Mouse (Mus musculus) forebrain, postnatal 0 days (tissue): ENCODE measurements around the gene Lrp2. TPM values are rescaled to one million over a fixed set of nuclear protein-coding genes. Genes with fewer than 3 reads are reported as not detected.

Source experiments
- ATAC-seq: fragments of 200-750 bp; cut with Nextera tagmentation; 2 replicates; pipeline ENCODE4 v1.8.0; 2017; ENCODE audit warnings: mild to moderate bottlenecking, moderate library complexity
- DNase-seq: peaks from one replicate; pipeline ENCODE4 v3.0.0-alpha.2; 2015
- H3K27ac ChIP-seq: fragments of 300-500 bp; sonication (generic); 2 replicates; pipeline ENCODE4 v1.5.1; 2014; ENCODE audit warnings: low read depth, mild to moderate bottlenecking, antibody characterized with exemption, low read length, moderate library complexity, mixed read lengths
- H3K27me3 ChIP-seq: fragments of 300-500 bp; sonication (generic); 2 replicates; pipeline ENCODE4 v1.6.1; 2014; ENCODE audit warnings: mild to moderate bottlenecking, low read length, mixed read lengths; ENCODE audit not compliant: insufficient read depth
- H3K36me3 ChIP-seq: fragments of 300-500 bp; sonication (generic); 2 replicates; pipeline ENCODE4 v1.6.1; 2014; ENCODE audit warnings: mild to moderate bottlenecking, moderate library complexity; ENCODE audit not compliant: insufficient read depth
- H3K4me1 ChIP-seq: fragments of 300-500 bp; sonication (generic); 2 replicates; pipeline ENCODE4 v1.6.1; 2014; ENCODE audit warnings: antibody characterized with exemption; ENCODE audit not compliant: insufficient read depth
- H3K4me2 ChIP-seq: fragments of 300-500 bp; sonication (generic); 2 replicates; pipeline ENCODE4 v1.6.1; 2014; ENCODE audit warnings: low read depth, mild to moderate bottlenecking, moderate library complexity
- H3K4me3 ChIP-seq: fragments of 300-500 bp; sonication (generic); 2 replicates; pipeline ENCODE4 v1.5.1; 2014; ENCODE audit warnings: low read depth, low read length, mixed read lengths
- H3K9ac ChIP-seq: fragments of 300-500 bp; sonication (generic); 2 replicates; pipeline ENCODE4 v1.6.1; 2014; ENCODE audit warnings: mild to moderate bottlenecking
- H3K9me3 ChIP-seq: fragments of 300-500 bp; sonication (generic); 2 replicates; pipeline ENCODE4 v1.6.1; 2016; ENCODE audit warnings: low read length
- CTCF ChIP-seq: sonication (generic); IDR thresholded peaks from 2 replicates; pipeline ENCODE4 v1.5.1; 2016; ENCODE audit warnings: antibody characterized with exemption, control low read depth, low read depth
- WGBS: fragments of 180-500 bp; shearing (Covaris S2); extraction: QIAGEN DNeasy Blood & Tissue Kit; methylation state at CpG from one replicate; pipeline ENCODE4 v1.1.7; 2014; 5-methylcytosine and 5-hydroxymethylcytosine counted together
- polyA plus RNA-seq: library from polyadenylated mRNA; unstranded; fragments of >200 nt; fragmentation: Nextera tagmentation; extraction: Ambion mirVana; gene quantifications from 2 replicates; pipeline ENCODE4 v1.2.1, GENCODE M21; 2015
- total RNA-seq: library from RNA; depleted of rRNA; stranded (reverse); fragments of >200 nt; gene quantifications from 2 replicates; pipeline ENCODE4 v1.2.3, GENCODE M21; 2014

Gene Lrp2
- total and polyA plus RNA-seq, 2 experiments from 2014 or later, result 0.15 to 1.3 TPM

GRCm38 (mm10) chr2:69448581-69448980 is 137.3 kb downstream of the Lrp2 start:
- WGBS, result 85% methylated on average over 4 of the region's 4 CpGs
- H3K4me1 ChIP-seq, result no peaks in the 10 kb centered on the region
- DNase-seq (no peak), ATAC-seq (no peak)
- H3K27me3 ChIP-seq, result no peaks in the 10 kb centered on the region
- no peaks in the 10 kb centered on the region for H3K9me3 ChIP-seq
- H3K9ac ChIP-seq, result no peak overlapping the region
- H3K4me2 ChIP-seq, result no peak overlapping the region
- no peak overlapping the region for H3K27ac ChIP-seq
- TF ChIP-seq CTCF, result no peak
- H3K4me3 ChIP-seq, result no peak overlapping the region
- H3K36me3 ChIP-seq, result no peaks in the 10 kb centered on the region

DNA sequence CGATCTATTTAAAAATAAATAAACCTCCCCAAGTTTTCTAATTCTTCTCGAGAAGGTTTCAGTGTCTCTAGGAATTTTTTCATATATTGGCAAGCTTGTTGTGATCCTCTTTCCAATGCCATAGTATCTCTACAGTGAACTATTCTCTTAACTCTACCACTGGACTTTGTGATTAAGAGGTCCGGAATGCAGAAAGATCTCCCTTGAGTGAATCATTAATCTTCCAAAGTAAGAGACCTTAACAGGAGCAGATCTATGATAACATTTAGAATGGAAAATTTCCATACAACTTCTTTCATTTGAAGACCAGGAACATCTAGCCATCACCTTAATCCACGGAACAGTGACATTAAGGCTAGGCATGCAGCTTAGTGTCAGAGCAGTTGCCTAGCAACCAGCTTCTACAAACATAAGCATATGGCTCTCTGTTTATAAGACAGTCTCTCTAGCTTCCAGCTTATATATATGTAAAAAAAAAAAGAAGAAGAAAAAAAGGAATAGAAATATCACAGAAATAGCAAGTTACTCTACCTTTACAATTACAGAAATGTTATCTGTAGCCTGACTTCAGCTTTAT is 139.9 kb downstream of the Lrp2 start:
- H3K27ac ChIP-seq, result no peak overlapping the region
- H3K9me3 ChIP-seq, result no peaks in the 10 kb centered on the region
- no peak overlapping the region for H3K4me3 ChIP-seq
- no peak for TF ChIP-seq CTCF
- DNase-seq (peak; percentile 61), ATAC-seq (peak; percentile 90)
- no peaks in the 10 kb centered on the region for H3K36me3 ChIP-seq
- 71% methylated on average over 4 of the region's 4 CpGs for WGBS
- no peaks in the 10 kb centered on the region for H3K4me1 ChIP-seq
- no peak overlapping the region for H3K4me2 ChIP-seq
- no peaks in the 10 kb centered on the region for H3K27me3 ChIP-seq
- no peak overlapping the region for H3K9ac ChIP-seq

- DNase-seq, result no peak
- H3K27ac ChIP-seq, result no peak overlapping the region
- 62% methylated on average over 3 of the region's 3 CpGs for WGBS
- no peak overlapping the region for H3K9ac ChIP-seq
- H3K27me3 ChIP-seq, result no peaks in the 10 kb centered on the region
- no peaks in the 10 kb centered on the region for H3K36me3 ChIP-seq
- H3K4me3 ChIP-seq, result no peak overlapping the region
- no peaks in the 10 kb centered on the region for H3K4me1 ChIP-seq
- TF ChIP-seq CTCF, result no peak
- no peaks in the 10 kb centered on the region for H3K9me3 ChIP-seq
- ATAC-seq, result no peak
- H3K4me2 ChIP-seq, result no peak overlapping the region
These were observed 144.2 kb downstream of the Lrp2 start for GRCm38 (mm10) chr2:69441656-69442055.

DNA sequence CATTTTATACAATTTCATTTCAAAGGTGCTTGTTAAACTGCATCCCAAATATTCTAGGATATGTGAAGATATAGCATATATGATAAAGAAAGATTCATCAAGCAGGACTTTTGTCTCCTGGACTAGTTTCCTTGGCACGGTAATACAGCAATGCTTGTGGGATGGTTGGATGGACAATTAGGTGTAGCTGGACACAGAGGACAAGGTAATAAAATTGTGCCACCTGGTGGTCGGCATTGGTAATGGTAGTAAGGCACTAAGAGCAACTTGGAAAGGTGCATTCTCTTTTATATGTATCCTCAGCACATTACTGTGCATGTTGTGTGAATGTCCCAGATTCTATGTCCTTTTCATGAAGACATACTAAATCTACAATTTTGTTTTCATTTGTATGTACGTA is 157.7 kb downstream of the Lrp2 start:
- Histone ChIP-seq H3K4me2 (no peak overlapping the region), H3K36me3 (no peaks in the 10 kb centered on the region), H3K27ac (no peak overlapping the region), H3K9ac (no peak overlapping the region), H3K4me1 (no peaks in the 10 kb centered on the region), H3K4me3 (no peak overlapping the region), H3K9me3 (no peaks in the 10 kb centered on the region), H3K27me3 (no peaks in the 10 kb centered on the region)
- ATAC-seq, result peak; percentile 29; the same call in 1 of the 2 replicates
- peak; percentile 79 for TF ChIP-seq CTCF
- WGBS, result 31% methylated on average over 3 of the region's 3 CpGs
- peak; percentile 74 for DNase-seq

DNA sequence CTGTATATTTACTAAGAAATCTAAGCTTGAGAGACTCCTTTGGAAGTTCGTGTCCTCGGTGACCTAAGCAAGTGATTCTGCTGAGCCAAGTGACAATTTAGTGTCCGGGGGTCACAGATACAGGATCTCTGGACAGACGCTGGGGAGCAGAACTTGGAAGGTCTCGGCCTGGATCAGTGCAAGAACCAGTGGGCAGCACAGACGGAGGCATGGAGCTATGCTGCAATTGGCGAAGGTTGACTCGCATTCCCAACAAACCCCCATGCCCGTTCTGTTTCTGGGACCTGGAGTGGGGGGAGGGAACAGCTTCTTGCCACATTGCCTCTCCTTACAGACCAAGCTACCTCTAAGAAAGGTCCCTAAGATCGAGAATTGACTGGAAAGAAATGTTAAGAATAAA is 158.7 kb downstream of the Lrp2 start:
- Histone ChIP-seq H3K27ac (no peak overlapping the region), H3K4me1 (no peaks in the 10 kb centered on the region), H3K27me3 (no peaks in the 10 kb centered on the region), H3K36me3 (no peaks in the 10 kb centered on the region), H3K4me3 (no peak overlapping the region), H3K4me2 (no peak overlapping the region), H3K9me3 (no peaks in the 10 kb centered on the region), H3K9ac (no peak overlapping the region)
- WGBS, result 91% methylated on average over 10 of the region's 10 CpGs
- ATAC-seq (no peak), DNase-seq (no peak)
- TF ChIP-seq CTCF, result no peak

GRCm38 (mm10) chr2:69426081-69426480 is 159.8 kb downstream of the Lrp2 start:
- no peak for TF ChIP-seq CTCF
- DNase-seq, result no peak
- H3K36me3 ChIP-seq, result no peaks in the 10 kb centered on the region
- H3K27me3 ChIP-seq, result no peaks in the 10 kb centered on the region
- no peak overlapping the region for H3K4me3 ChIP-seq
- no peak for ATAC-seq
- 100% methylated on average over 1 of the region's 1 CpGs for WGBS
- H3K4me2 ChIP-seq, result no peak overlapping the region
- no peak overlapping the region for H3K9ac ChIP-seq
- H3K4me1 ChIP-seq, result no peaks in the 10 kb centered on the region
- no peak overlapping the region for H3K27ac ChIP-seq
- no peaks in the 10 kb centered on the region for H3K9me3 ChIP-seq

DNA sequence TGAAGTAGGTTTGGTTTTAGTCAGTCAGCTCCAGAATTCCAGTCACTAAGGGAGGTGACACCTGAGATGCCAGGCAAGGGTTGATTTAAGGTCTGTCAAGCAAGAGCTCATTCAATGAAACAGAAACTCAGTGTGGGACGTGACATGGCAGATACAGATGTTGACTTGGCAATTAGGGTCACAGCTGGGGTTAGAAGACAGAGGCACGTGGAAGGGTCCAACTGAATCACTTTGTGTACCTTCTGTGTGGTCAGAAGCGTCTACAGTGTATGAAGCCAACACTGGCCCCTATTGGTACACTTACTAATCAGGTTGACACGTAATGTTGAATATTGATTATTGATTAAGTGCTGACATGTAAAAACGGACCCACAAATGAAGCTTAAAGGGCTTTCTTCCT is 161.0 kb downstream of the Lrp2 start:
- H3K27me3 ChIP-seq, result no peaks in the 10 kb centered on the region
- DNase-seq (no peak), ATAC-seq (no peak)
- no peak overlapping the region for H3K27ac ChIP-seq
- no peaks in the 10 kb centered on the region for H3K4me1 ChIP-seq
- no peak overlapping the region for H3K4me2 ChIP-seq
- WGBS, result 79% methylated on average over 5 of the region's 5 CpGs
- H3K9me3 ChIP-seq, result no peaks in the 10 kb centered on the region
- no peak overlapping the region for H3K9ac ChIP-seq
- no peak for TF ChIP-seq CTCF
- no peak overlapping the region for H3K4me3 ChIP-seq
- no peaks in the 10 kb centered on the region for H3K36me3 ChIP-seq
